Mouse (Mus musculus) hematopoietic stem cell, adult 5-6 weeks (primary cell): ENCODE measurements at regions not wholly inside any gene's neighbourhood (a gene's known extent, or its start where the extent isn't known, plus 50 kb on each side); places are given as distances from the start of the nearest gene placed in this dataset.

ENCODE experiments used
- ATAC-seq, 2 experiments: fragments of 125-278 bp in 1 of 2; replicated peaks in 1 of 2; 2 replicates each; pipeline ENCODE4 v1.8.0; 2016 to 2017; ENCODE audit warnings: inconsistent platforms in 2 of 2, mild to moderate bottlenecking in 2 of 2, moderate number of reproducible peaks in 2 of 2, low read depth in 1 of 2, moderate TSS enrichment in 1 of 2; ENCODE audit not compliant: low FRiP score in 2 of 2, poor library complexity in 2 of 2, severe bottlenecking in 2 of 2, insufficient read depth in 1 of 2, low TSS enrichment in 1 of 2

- ATAC-seq = no peak
Measured at GRCm38 (mm10) chr8:76503621-76504020, 395.6 kb upstream of the Nr3c2 start.

GRCm38 (mm10) chr8:76507247-76507646, 392.0 kb upstream of the Nr3c2 start:
- ATAC-seq = no peak

- no peak for ATAC-seq
Measured at GRCm38 (mm10) chr8:76509201-76509600, 390.0 kb upstream of the Nr3c2 start.

GRCm38 (mm10) chr8:76514132-76514531, 385.1 kb upstream of the Nr3c2 start:
- ATAC-seq = no peak

GRCm38 (mm10) chr8:76538806-76539480, 360.3 kb upstream of the Nr3c2 start:
- ATAC-seq = no peak

GRCm38 (mm10) chr8:76539638-76540037, 359.6 kb upstream of the Nr3c2 start:
- ATAC-seq = no peak

GRCm38 (mm10) chr8:76540611-76541010, 358.6 kb upstream of the Nr3c2 start:
- ATAC-seq = no peak

GRCm38 (mm10) chr8:76551681-76552080, 347.6 kb upstream of the Nr3c2 start:
- no peak for ATAC-seq

GRCm38 (mm10) chr8:76601566-76601965, 297.7 kb upstream of the Nr3c2 start:
- no peak for ATAC-seq

- ATAC-seq = no peak
Measured at GRCm38 (mm10) chr8:76618721-76619120, 280.5 kb upstream of the Nr3c2 start.

GRCm38 (mm10) chr8:76620853-76621252, 278.4 kb upstream of the Nr3c2 start:
- no peak for ATAC-seq

GRCm38 (mm10) chr8:76633086-76633485, 266.2 kb upstream of the Nr3c2 start:
- no peak for ATAC-seq
